ENCODE assay signal across 31 mouse cellular contexts in genomic region chr4:108730450-108730849, GRCm38 (mm10). TPM values are rescaled to one million over a fixed set of nuclear protein-coding genes. Genes with fewer than 3 reads are reported as not detected.
"Had no signal": no experiment of that assay in that cellular context is flagged by ENCODE, and none has a peak within 500 bp of the region (broad histone marks: within the 10 kb centered on the region; RNA-seq: fewer than 3 reads in every experiment).

No protein-coding gene starts in this region.

- DNase-seq: cerebellum, adult 8-10 months; cerebellum, adult 9-10 months; cerebellum, adult 9-11 months; cerebellum, postnatal 10 days; cerebellum, postnatal 14 days; cerebellum, postnatal 25 days; cerebellum, postnatal 36 days; embryo, embryonic 11 days; forebrain, postnatal 0 days; gastrocnemius, adult 2 months; gastrocnemius, postnatal 10 days; gastrocnemius, postnatal 14 days; gastrocnemius, postnatal 25 days; gastrocnemius, postnatal 36 days; heart, adult 11 months; heart, adult 18-20 months; heart, adult 2 months had no signal

- H3K27ac ChIP-seq: embryonic facial prominence, embryonic 10.5 days; embryonic facial prominence, embryonic 12.5 days; embryonic facial prominence, embryonic 13.5 days; embryonic facial prominence, embryonic 15.5 days; forebrain, embryonic 10.5 days; forebrain, embryonic 12.5 days; forebrain, embryonic 13.5 days; forebrain, embryonic 15.5 days; gastrocnemius, adult 2 months; heart, adult 2 months had no signal

- H3K9ac ChIP-seq: embryonic facial prominence, embryonic 12.5 days; embryonic facial prominence, embryonic 13.5 days; embryonic facial prominence, embryonic 15.5 days; forebrain, embryonic 12.5 days; forebrain, embryonic 13.5 days; forebrain, embryonic 15.5 days; forebrain, postnatal 0 days had no signal

- H3K36me3 ChIP-seq: forebrain, embryonic 12.5 days; forebrain, embryonic 15.5 days had no signal

- H3K9me3 ChIP-seq: embryonic facial prominence, embryonic 10.5 days; embryonic facial prominence, embryonic 12.5 days; embryonic facial prominence, embryonic 13.5 days; embryonic facial prominence, embryonic 15.5 days; forebrain, embryonic 12.5 days; forebrain, embryonic 13.5 days; forebrain, embryonic 15.5 days had no signal

- H3K4me3 ChIP-seq: embryonic facial prominence, embryonic 10.5 days; embryonic facial prominence, embryonic 12.5 days; embryonic facial prominence, embryonic 13.5 days; embryonic facial prominence, embryonic 15.5 days; erythroblast, embryonic 14.5 days; forebrain, embryonic 10.5 days; forebrain, embryonic 12.5 days; forebrain, embryonic 13.5 days; forebrain, embryonic 15.5 days; gastrocnemius, adult 2 months; heart, adult 2 months had no signal

- H3K27me3 ChIP-seq: embryonic facial prominence, embryonic 12.5 days; embryonic facial prominence, embryonic 13.5 days; embryonic facial prominence, embryonic 15.5 days; forebrain, embryonic 12.5 days; forebrain, embryonic 13.5 days; forebrain, embryonic 15.5 days had no signal

- H3K4me1 ChIP-seq: embryonic facial prominence, embryonic 12.5 days; embryonic facial prominence, embryonic 15.5 days; forebrain, embryonic 13.5 days; forebrain, embryonic 15.5 days had no signal

- ATAC-seq: forebrain, embryonic 13.5 days; forebrain, embryonic 14.5 days; forebrain, embryonic 15.5 days; forebrain, embryonic 16.5 days; forebrain, postnatal 0 days had no signal

- H3K4me2 ChIP-seq: embryonic facial prominence, embryonic 12.5 days; embryonic facial prominence, embryonic 13.5 days; embryonic facial prominence, embryonic 15.5 days; forebrain, embryonic 12.5 days; forebrain, embryonic 13.5 days; forebrain, embryonic 15.5 days had no signal

RNA-seq across cellular contexts. Expression of gene 3110021N24Rik, which starts 11.0 kb away (rescaled TPM):
- total RNA-seq: common myeloid progenitor, adult 5-6 weeks; forebrain, postnatal 0 days; granulocyte monocyte progenitor cell, adult 5-6 weeks had no signal
- polyA plus RNA-seq: erythroblast, embryonic 14.5 days; gonadal fat pad, adult 2 months had no signal

RNA-seq across cellular contexts. Expression of gene Zfyve9, which starts 50.1 kb away (rescaled TPM):
- polyA plus RNA-seq: erythroblast, embryonic 14.5 days had no signal
